Mouse (Mus musculus) layer of hippocampus, postnatal 36 days (tissue): ENCODE measurements around the gene Nphp1. TPM values are rescaled to one million over a fixed set of nuclear protein-coding genes. Genes with fewer than 3 reads are reported as not detected.

Experiments used
- DNase-seq, 2 experiments: peaks; one replicate each; pipeline ENCODE4 v3.0.0; 2022
- total RNA-seq, 2 experiments: library from RNA; stranded (reverse); gene quantifications; 2 replicates each; pipeline ENCODE4 v1.2.3; 2021

Nphp1 gene
- total RNA-seq = 10 to 100 TPM; 18.3 to 21.0 TPM

GRCm38 (mm10) chr2:127788440-127789116, at the start of gene Nphp1:
Nphp1 (minus strand) TSS chr2:127788897.
- DNase-seq = peak; percentile 84 to 85

- DNase-seq = no peak
These were observed 44.1 kb upstream of the Nphp1 start for GRCm38 (mm10) chr2:127832833-127833190.

GRCm38 (mm10) chr2:127832103-127832832, 43.6 kb upstream of the Nphp1 start:
- no peak for DNase-seq

- DNase-seq = peak; percentile 84 to 87
These were observed 42.9 kb upstream of the Nphp1 start, which contains the start of gene Bub1 for GRCm38 (mm10) chr2:127831401-127832102. Bub1 (minus strand) TSS chr2:127831865.

DNA sequence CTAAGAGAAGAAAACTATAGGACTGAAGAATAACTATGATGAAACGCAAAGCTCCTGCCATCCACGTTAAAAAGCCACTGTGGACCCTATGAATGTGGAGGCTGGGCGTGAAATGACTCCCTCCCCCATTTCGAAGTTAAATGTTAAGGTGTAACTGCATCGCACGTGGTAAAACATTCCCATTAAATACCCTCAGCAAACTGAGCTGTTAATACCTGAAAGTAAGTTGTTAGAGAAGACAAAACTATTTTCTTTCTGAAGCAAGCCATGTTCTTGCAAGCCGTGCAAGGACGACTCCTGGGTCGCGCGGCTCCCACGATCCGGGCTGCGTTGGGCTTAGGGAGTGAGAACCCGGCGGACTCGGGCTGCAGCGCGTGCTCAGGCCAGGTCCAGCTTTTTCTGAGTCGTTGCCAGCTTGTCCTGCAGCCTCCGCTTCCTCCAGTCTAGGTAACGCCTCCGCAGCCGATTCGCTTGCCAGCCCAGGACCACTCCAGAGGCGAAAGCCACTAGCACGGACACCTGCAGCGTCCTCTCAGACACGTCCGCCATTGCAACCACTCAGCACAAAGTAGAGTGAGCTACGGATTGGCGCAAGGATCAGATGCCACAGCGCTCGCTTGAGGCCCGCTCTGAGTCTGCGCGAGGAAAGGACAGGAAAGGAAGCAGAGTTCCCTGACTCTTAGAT, 3.4 kb upstream of the Nphp1 start, which contains the start of gene Mtln:
TSS of gene Mtln (minus strand) at position 570 of the 685 bp plus-strand sequence.
- DNase-seq = peak; percentile 89 to 91

GRCm38 (mm10) chr2:127789651-127790270, 1.1 kb upstream of the Nphp1 start:
- no peak for DNase-seq

GRCm38 (mm10) chr2:127789138-127789537, 441 bp upstream of the Nphp1 start:
- no peak for DNase-seq

GRCm38 (mm10) chr2:127787226-127787625, 1.5 kb downstream of the Nphp1 start:
- DNase-seq = no peak

DNA sequence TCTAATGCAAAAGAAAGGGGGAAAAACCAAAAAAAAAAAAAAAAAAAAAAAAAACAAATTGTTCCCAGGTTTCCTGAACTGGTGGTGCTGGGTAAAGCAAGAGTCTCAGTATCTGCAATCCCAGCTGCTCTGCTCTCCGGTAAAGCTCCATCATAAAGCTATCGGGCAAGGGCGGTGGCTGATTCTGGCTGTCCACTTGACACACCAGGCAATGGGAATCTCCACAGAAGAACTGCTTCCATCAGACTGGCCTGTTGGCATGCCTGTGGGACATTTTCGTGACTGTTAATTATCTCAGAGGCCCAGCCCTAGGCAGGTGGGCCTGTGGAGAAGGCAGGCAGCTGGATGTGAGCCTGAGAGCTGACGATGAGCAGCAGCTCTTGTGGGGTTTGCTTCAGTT, 10.2 kb downstream of the Nphp1 start:
- no peak for DNase-seq

GRCm38 (mm10) chr2:127775013-127775412, 13.7 kb downstream of the Nphp1 start:
- DNase-seq = no peak

- DNase-seq = no peak
These were observed 14.1 kb downstream of the Nphp1 start for GRCm38 (mm10) chr2:127774578-127774941.

GRCm38 (mm10) chr2:127773938-127774577, 14.6 kb downstream of the Nphp1 start:
- peak in 1 of 2 experiments; percentile 14 for DNase-seq

DNA sequence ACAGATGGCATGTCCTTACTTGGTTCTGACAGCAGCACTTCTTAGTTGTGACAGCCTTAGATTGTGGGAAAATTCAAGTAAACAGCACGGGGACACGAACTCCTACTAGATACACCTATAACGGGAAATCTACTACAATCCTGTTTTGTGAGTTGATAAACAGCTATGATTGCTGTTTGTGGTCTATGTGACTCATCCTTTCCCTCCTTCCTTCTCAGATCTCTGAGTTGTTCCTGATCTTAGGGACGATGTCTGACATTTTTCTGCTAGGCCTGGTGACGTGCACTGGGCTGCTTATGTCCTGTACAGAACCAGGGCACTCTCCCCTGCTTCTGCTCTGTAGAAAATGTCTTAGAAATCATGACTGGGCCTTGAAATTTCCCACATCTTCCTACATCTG, 27.1 kb downstream of the Nphp1 start:
- no peak for DNase-seq

GRCm38 (mm10) chr2:127760429-127761000, 28.2 kb downstream of the Nphp1 start:
- DNase-seq = no peak

DNA sequence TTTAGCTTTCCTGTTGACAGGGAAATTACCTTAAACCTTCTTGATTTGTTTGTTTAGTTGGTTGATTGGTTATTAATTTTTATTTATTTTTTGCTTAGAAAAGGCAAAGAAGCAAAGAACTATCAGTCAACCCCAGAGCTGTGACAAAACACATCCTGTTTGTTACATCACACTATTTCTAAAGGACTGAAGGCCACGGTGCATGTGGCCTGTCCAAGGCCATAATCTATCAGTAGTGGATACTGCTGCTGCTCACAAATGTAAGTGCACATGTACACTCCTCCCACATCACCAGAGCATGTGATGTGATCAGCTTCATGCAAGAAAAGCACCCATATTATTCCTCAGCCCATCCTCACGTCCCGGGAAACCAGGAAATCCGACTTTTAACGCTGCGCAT, 28.7 kb downstream of the Nphp1 start:
- no peak for DNase-seq

DNA sequence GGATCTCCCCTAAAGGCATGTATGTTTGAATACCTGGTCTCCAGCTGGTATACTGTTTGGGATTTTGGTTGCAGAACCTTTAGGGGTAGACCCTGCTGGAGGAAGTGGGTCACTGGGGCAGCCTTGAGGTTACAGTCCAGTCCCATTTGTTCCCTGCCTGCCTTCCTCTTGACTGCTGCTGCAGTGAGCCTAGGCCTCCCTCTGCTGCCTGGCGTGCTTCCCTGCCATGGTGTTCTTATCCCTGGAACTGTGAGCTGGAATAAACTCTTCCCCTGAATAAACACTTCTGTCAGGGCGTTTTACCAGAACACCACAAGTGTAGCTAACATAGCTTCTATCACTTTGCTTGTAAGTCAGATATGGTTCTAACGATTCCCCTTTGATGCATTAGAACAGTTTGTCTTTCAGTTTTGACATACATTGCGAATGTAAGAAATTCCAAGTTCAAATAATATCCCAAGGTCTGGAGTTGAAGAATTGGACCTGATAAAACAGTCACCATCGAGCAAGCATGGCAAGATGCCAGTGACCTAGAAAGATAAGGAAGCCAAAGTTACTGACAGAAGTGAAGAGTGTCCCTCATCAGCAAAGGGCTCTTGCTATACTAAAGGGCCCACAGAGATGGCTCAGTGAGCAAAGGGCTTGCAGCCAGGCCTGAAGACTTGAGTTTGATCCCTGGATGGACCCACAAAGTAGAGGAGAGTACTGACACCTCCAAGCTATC, 29.4 kb downstream of the Nphp1 start:
- no peak for DNase-seq

- peak; percentile 56 to 62 for DNase-seq
These were observed 31.5 kb downstream of the Nphp1 start for GRCm38 (mm10) chr2:127757171-127757570.

DNA sequence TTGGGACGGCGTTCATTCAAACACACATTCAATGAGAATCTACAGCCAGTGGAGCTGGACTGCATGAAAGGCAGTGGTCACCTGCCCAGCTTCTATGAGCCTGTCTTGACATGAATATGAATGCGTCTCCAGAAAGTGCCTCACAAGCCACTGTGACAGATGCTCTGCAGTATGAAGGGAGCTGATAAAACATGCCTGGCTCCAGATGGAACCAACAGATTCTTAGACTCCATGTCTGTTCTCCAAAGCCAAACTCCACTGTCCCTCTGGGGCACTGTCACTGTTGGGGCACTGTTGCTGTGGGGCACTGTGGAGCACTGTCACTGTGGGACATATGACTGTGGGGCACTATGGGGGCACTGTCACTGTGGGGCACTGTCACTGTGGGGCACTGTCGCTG, 34.6 kb downstream of the Nphp1 start:
- no peak for DNase-seq

GRCm38 (mm10) chr2:127751849-127752610, 36.7 kb downstream of the Nphp1 start:
- DNase-seq = no peak

GRCm38 (mm10) chr2:127749376-127749775, 39.3 kb downstream of the Nphp1 start:
- DNase-seq = no peak
